Mouse (Mus musculus) adrenal gland, postnatal 36 days (tissue): ENCODE results near the gene Vmn2r83. TPM values are rescaled to one million over a fixed set of nuclear protein-coding genes. Genes with fewer than 3 reads are reported as not detected.

Experiments
- DNase-seq, 2 experiments: peaks; one replicate each; pipeline ENCODE4 v3.0.0; 2021; ENCODE audit warnings: mixed read lengths in 1 of 2
- microRNA-seq: library from miRNA; unstranded; fragments of <30 nt; microRNA quantifications from one replicate; pipeline ENCODE4 v1.2.0, GENCODE M21; 2021
- total RNA-seq, 2 experiments: library from RNA; stranded (reverse); gene quantifications; 2 replicates each; pipeline ENCODE4 v1.2.3; 2021

Vmn2r83 gene
- total RNA-seq, 2 experiments from 2014 or later: not detected

GRCm38 (mm10) chr10:79537781-79538180 lies 69.2 kb downstream of the Vmn2r83 start:
- DNase-seq: no peak

- DNase-seq: no peak
Observed at GRCm38 (mm10) chr10:79538323-79538722, 69.8 kb downstream of the Vmn2r83 start.

GRCm38 (mm10) chr10:79538873-79539272 lies 70.3 kb downstream of the Vmn2r83 start:
- DNase-seq: no peak

GRCm38 (mm10) chr10:79539701-79540495 lies 71.4 kb downstream of the Vmn2r83 start:
- no peak for DNase-seq

GRCm38 (mm10) chr10:79540746-79541145 lies 72.2 kb downstream of the Vmn2r83 start:
- DNase-seq: no peak

- DNase-seq: no peak
Observed at GRCm38 (mm10) chr10:79541522-79541921, 73.0 kb downstream of the Vmn2r83 start.

GRCm38 (mm10) chr10:79542171-79542570 lies 73.6 kb downstream of the Vmn2r83 start:
- DNase-seq: no peak

Small RNAs within 50 kb of the gene (microRNA-seq; reads per million reads assigned to microRNA genes)
- not detected for gene Mir6909

Other genes starting within 250 kb of the Vmn2r83 start
- not detected for gene Vmn2r81, start 221.0 kb upstream of the Vmn2r83 start, total RNA-seq
- gene Vmn2r82, start 112.2 kb upstream of the Vmn2r83 start, total RNA-seq: not detected
- 10 to 100 TPM; 20.2 to 38.2 TPM for gene Plpp2, start 65.1 kb downstream of the Vmn2r83 start, total RNA-seq
- 10 to 100 TPM; 30.4 to 33.4 TPM for gene Mier2, start 86.5 kb downstream of the Vmn2r83 start, total RNA-seq
- gene Theg, start 118.6 kb downstream of the Vmn2r83 start, total RNA-seq: not detected
- under 1 TPM; 0.16 to 0.30 TPM for gene C2cd4c, start 145.3 kb downstream of the Vmn2r83 start, total RNA-seq
- 1 to 10 TPM; 3.0 to 5.2 TPM for gene Shc2, start 169.2 kb downstream of the Vmn2r83 start, total RNA-seq
- gene Odf3l2, start 177.0 kb downstream of the Vmn2r83 start, total RNA-seq: not detected
- not detected for gene Madcam1, start 195.8 kb downstream of the Vmn2r83 start, total RNA-seq
- gene Tpgs1, start 200.6 kb downstream of the Vmn2r83 start, total RNA-seq: 10 to 100 TPM; 31.6 to 39.0 TPM
- gene Cdc34, start 213.5 kb downstream of the Vmn2r83 start, total RNA-seq: 10 to 100 TPM; 75.0 to 79.9 TPM
- 1 to 10 TPM in 1 of 2 experiments, under 1 TPM in 1; 0.86 to 1.0 TPM for gene Gzmm, start 220.3 kb downstream of the Vmn2r83 start, total RNA-seq
- gene Bsg, start 235.8 kb downstream of the Vmn2r83 start, total RNA-seq: 100 to 1,000 TPM; 558 to 568 TPM
- 1 to 10 TPM; 4.3 to 6.0 TPM for gene Hcn2, start 247.9 kb downstream of the Vmn2r83 start, total RNA-seq